ENCODE assay signal across 8 mouse cellular contexts in genomic region chr6:5390298-5390697, GRCm38 (mm10). TPM values are rescaled to one million over a fixed set of nuclear protein-coding genes. Genes with fewer than 3 reads are reported as not detected.
DNase-seq lines count a peak whose midpoint lies in the region; ATAC-seq and TF ChIP-seq lines count a peak whose summit lies in the region.

No protein-coding gene starts in this region.

- dilution Hi-C loops in CH12.LX (cut with MboI; ENCODE audit: extremely low pct_ligation_motif_present, extremely low pct_unique_long_range_greater_than_20kb, low sequenced_read_pairs) = no loop called here

- ATAC-seq in heart, postnatal 0 days (ENCODE audit: insufficient read depth, low read depth) = peak; percentile 84
- ATAC-seq in stomach, embryonic 16.5 days (ENCODE audit: insufficient read depth, low FRiP score) = no peak

- no peak for DNase-seq in CH12.LX (ENCODE audit: extremely low read depth)
- DNase-seq in embryo, embryonic 9.5 days (ENCODE audit: extremely low spot score) = peak; percentile 64
- DNase-seq in heart, postnatal 0 days (ENCODE audit: low spot score) = peak; percentile 82
- peak; percentile 9 for DNase-seq in liver
- no peak for DNase-seq in cerebellum, postnatal 10 days
- no peak for DNase-seq in cerebellum, adult 8-10 months
- DNase-seq in urinary bladder, postnatal 25 days (ENCODE audit: low spot score) = no peak

- no peak overlapping the region for H3K27ac ChIP-seq in CH12.LX (ENCODE audit: insufficient read depth, low read depth)
- peak overlapping the region; percentile 74 for H3K27ac ChIP-seq in heart, postnatal 0 days (ENCODE audit: low read depth)
- H3K27ac ChIP-seq in stomach, embryonic 16.5 days (ENCODE audit: low read length) = no peak overlapping the region; the same call in 1 of the 2 replicates

- H3K4me3 ChIP-seq in CH12.LX (replicated peaks in 1 of 3; ENCODE audit: low read depth in 2 of 3, low read length in 2 of 3, poor library complexity in 1 of 3) = no peak overlapping the region
- peak overlapping the region; percentile 60 for H3K4me3 ChIP-seq in heart, postnatal 0 days (ENCODE audit: low read depth, low read length)
- H3K4me3 ChIP-seq in stomach, embryonic 16.5 days (replicated peaks; ENCODE audit: low read length) = peak overlapping the region; percentile 35

- no peaks in the 10 kb centered on the region for H3K79me2 ChIP-seq in CH12.LX (replicated peaks; ENCODE audit: control insufficient read depth, extremely low read depth, insufficient read depth, poor library complexity, severe bottlenecking)

- no peak overlapping the region for H3K9ac ChIP-seq in CH12.LX (ENCODE audit: insufficient read depth, low read depth)
- peak overlapping the region; percentile 60 for H3K9ac ChIP-seq in heart, postnatal 0 days (replicated peaks; ENCODE audit: low read depth, low read length)
- peak overlapping the region; percentile 14 for H3K9ac ChIP-seq in stomach, embryonic 16.5 days (ENCODE audit: low read length)

- WGBS in heart, postnatal 0 days = under 1% methylated on average over 11 of the region's 11 CpGs
- 3% methylated on average over 11 of the region's 11 CpGs for WGBS in stomach, embryonic 16.5 days

- H3K27me3 ChIP-seq in CH12.LX (replicated peaks) = no peaks in the 10 kb centered on the region
- no peaks in the 10 kb centered on the region for H3K27me3 ChIP-seq in heart, postnatal 0 days (ENCODE audit: control insufficient read depth, insufficient read depth, low read length)
- H3K27me3 ChIP-seq in stomach, embryonic 16.5 days (ENCODE audit: control insufficient read depth, insufficient read depth, low read length) = no peaks in the 10 kb centered on the region

- no peak for TF ChIP-seq POLR2A in CH12.LX (IDR thresholded peaks at IDR 0.05; ENCODE audit: low read depth, low read length)

- TF ChIP-seq CTCF in CH12.LX (conservative IDR thresholded peaks at IDR 0.05 in 1 of 2, IDR thresholded peaks at IDR 0.05 in 1 of 2; ENCODE audit: low read depth in 2 of 2, low read length in 2 of 2) = no peak
- TF ChIP-seq CTCF in heart, postnatal 0 days (IDR thresholded peaks at IDR 0.05; ENCODE audit: low read depth) = no peak

- H3K4me1 ChIP-seq in CH12.LX (ENCODE audit: control insufficient read depth in 1 of 2, insufficient read depth in 2 of 2) = peaks cover 0 to 7% of the 10 kb centered on the region in 2 experiments; a peak in 2 of 4 replicates
- H3K4me1 ChIP-seq in heart, postnatal 0 days (ENCODE audit: control insufficient read depth, insufficient read depth) = peaks cover 20% of the 10 kb centered on the region
- no peaks in the 10 kb centered on the region for H3K4me1 ChIP-seq in stomach, embryonic 16.5 days (ENCODE audit: control insufficient read depth, insufficient read depth, low read length)

- in situ Hi-C loops in CH12.LX (cut with MboI; ENCODE audit: low pct_ligation_motif_present, low pct_unique_long_range_greater_than_20kb, low sequenced_read_pairs) = loop anchor here (25.0 kb wide), 4 partner anchors 253 to 828 kb away; no protein-coding TSS in a partner anchor

- no peaks in the 10 kb centered on the region for H3K9me3 ChIP-seq in CH12.LX (replicated peaks; ENCODE audit: low read length)
- no peaks in the 10 kb centered on the region for H3K9me3 ChIP-seq in heart, postnatal 0 days (replicated peaks; ENCODE audit: control insufficient read depth, low read length)
- H3K9me3 ChIP-seq in stomach, embryonic 16.5 days (replicated peaks; ENCODE audit: control insufficient read depth, low read length) = no peaks in the 10 kb centered on the region

- H3K36me3 ChIP-seq in CH12.LX (replicated peaks in 1 of 2; ENCODE audit: control insufficient read depth in 1 of 2, insufficient read depth in 1 of 2, low read length in 1 of 2) = no peaks in the 10 kb centered on the region
- H3K36me3 ChIP-seq in heart, postnatal 0 days (replicated peaks; ENCODE audit: control insufficient read depth, insufficient read depth, low read length) = no peaks in the 10 kb centered on the region
- H3K36me3 ChIP-seq in stomach, embryonic 16.5 days (ENCODE audit: control insufficient read depth, insufficient read depth, low read length) = no peaks in the 10 kb centered on the region

- TF ChIP-seq EP300 in CH12.LX (IDR thresholded peaks at IDR 0.05; ENCODE audit: low read length) = no peak
- TF ChIP-seq EP300 in heart, postnatal 0 days (IDR thresholded peaks at IDR 0.05; ENCODE audit: low read depth) = no peak

- peak overlapping the region; percentile 74; the same call in 1 of the 2 replicates for H3K4me2 ChIP-seq in CH12.LX (ENCODE audit: insufficient read depth, low read depth, poor library complexity, severe bottlenecking)
- peak overlapping the region; percentile 81 for H3K4me2 ChIP-seq in heart, postnatal 0 days (ENCODE audit: low read depth, low read length)
- H3K4me2 ChIP-seq in stomach, embryonic 16.5 days (ENCODE audit: low read depth, low read length) = peak overlapping the region; percentile 44

- TF ChIP-seq RAD21 in CH12.LX (IDR thresholded peaks at IDR 0.05; ENCODE audit: low read depth, low read length) = no peak

TF ChIP-seq in CH12.LX, 34 proteins besides CTCF, POLR2A, EP300 and RAD21:
- no peak for TF ChIP-seq ETS1 (conservative IDR thresholded peaks at IDR 0.05; ENCODE audit: low read depth, low read length)
- no peak for TF ChIP-seq PAX5 (IDR thresholded peaks at IDR 0.05; ENCODE audit: low read length)
- TF ChIP-seq IRF4 (IDR thresholded peaks at IDR 0.05; ENCODE audit: low read depth, low read length) = no peak
- TF ChIP-seq ELF1 (IDR thresholded peaks at IDR 0.05; ENCODE audit: low read depth, low read length) = no peak
- TF ChIP-seq MYC (IDR thresholded peaks at IDR 0.05; ENCODE audit: low read depth, low read length) = no peak
- no peak for TF ChIP-seq HCFC1 (IDR thresholded peaks at IDR 0.05; ENCODE audit: low read depth, low read length)
- TF ChIP-seq CHD2 (IDR thresholded peaks at IDR 0.05; ENCODE audit: low read length) = no peak
- no peak for TF ChIP-seq NRF1 (IDR thresholded peaks at IDR 0.05; ENCODE audit: low read depth, low read length)
- TF ChIP-seq ZNF384 (IDR thresholded peaks at IDR 0.05; ENCODE audit: low read depth, low read length) = no peak
- TF ChIP-seq E2F4 (IDR thresholded peaks at IDR 0.05; ENCODE audit: insufficient replicate concordance, low read depth, low read length) = no peak
TF ChIP-seq in CH12.LX: peak in this region for 0.

RNA-seq across cellular contexts. Expression of gene Asb4, which starts 7.1 kb away (rescaled TPM):
- 0.04 TPM in 2 replicates for total RNA-seq in CH12.LX (2012; rRNA removed)
- total RNA-seq in CH12.LX (2014; rRNA removed) = 0.07 and 0.11 TPM in 2 replicates
- polyA plus RNA-seq in CH12.LX (2012; ENCODE audit: insufficient read length, low read depth) = 0.07 TPM in 1 of 2 replicates, not detected in the other
- total RNA-seq in heart, postnatal 0 days (2014; rRNA removed; ENCODE audit: low replicate concordance) = 6.5 and 9.0 TPM in 2 replicates
- 10.6 and 12.9 TPM in 2 replicates for polyA plus RNA-seq in heart, postnatal 0 days (2015; fragmentation: Nextera tagmentation; extraction: Ambion mirVana)
- polyA plus RNA-seq in stomach, embryonic 16.5 days (2015; fragmentation: Nextera tagmentation; extraction: Ambion mirVana) = 8.8 and 11.6 TPM in 2 replicates

Comparison
In these comparisons a context has a peak if more than half of its experiments do, and no peak if none do; other contexts are left out.
1. DNase-seq: peak in embryo, embryonic 9.5 days (single experiment), heart, postnatal 0 days (single experiment) and liver (single experiment); none in CH12.LX (single experiment), cerebellum, postnatal 10 days (0 of 2), cerebellum, adult 8-10 months (single experiment) and urinary bladder, postnatal 25 days (single experiment).
2. H3K4me3 ChIP-seq: peak in heart, postnatal 0 days (single experiment) and stomach, embryonic 16.5 days (single experiment); none in CH12.LX (0 of 3).
3. Peak in every context shown above with its lines, with median percentiles within 50 percentile points of each other: H3K4me2 ChIP-seq.